Mouse (Mus musculus): Measurements from ENCODE around the gene Ogfod3. TPM values are rescaled to one million over a fixed set of nuclear protein-coding genes. Genes with fewer than 3 reads are reported as not detected.

Ogfod3 gene
- polyA plus RNA-seq, 1 experiment from 2014 or later: 26.2 TPM

DNA sequence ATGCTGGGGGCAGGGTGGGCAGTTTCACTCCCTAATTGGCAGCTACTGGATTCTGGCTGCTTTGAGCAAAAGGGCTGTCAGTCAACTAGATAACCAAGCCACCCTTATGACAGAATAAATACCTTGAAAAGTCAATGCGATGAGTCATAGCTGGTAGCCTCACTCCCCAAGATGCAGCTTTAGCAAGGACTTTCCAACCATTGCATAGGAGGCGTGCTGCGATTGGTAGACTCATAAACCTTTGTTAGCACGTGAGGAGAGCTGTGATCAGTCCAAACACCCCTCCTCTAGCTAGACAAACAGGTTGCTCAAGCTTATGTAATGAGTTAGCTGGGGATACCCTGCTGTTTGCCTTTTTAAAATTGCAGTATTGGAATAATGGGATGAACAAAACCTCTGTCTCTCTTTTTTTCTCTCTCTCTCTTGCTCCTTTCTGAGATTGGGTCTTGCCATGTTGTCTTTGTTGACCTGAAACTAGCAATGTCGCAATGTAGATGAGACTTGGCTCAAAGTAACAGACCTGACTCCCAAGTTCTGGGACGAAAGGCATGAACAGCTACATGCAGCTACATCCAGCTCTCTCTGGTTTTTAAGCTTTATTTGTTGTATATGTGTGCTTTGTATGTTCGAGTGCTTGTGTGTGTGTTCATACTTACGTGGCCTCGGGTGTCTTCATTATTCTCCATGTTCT lies 61.0 kb downstream of the Ogfod3 start:
- no peaks in the 10 kb centered on the region for H3K36me3 ChIP-seq (ENCODE audit: insufficient read depth)
- WGBS: 69% methylated on average over 9 of the region's 9 CpGs
- no peak overlapping the region for H3K27ac ChIP-seq (ENCODE audit: low read depth)
- no peaks in the 10 kb centered on the region for H3K9me3 ChIP-seq (ENCODE audit: low read depth, low read length)
- TF ChIP-seq CTCF (IDR thresholded peaks at IDR 0.05; ENCODE audit: low read depth): no peak
- no peak overlapping the region for H3K4me2 ChIP-seq
- H3K27me3 ChIP-seq (ENCODE audit: insufficient read depth, low read length): no peaks in the 10 kb centered on the region
- no peaks in the 10 kb centered on the region for H3K4me1 ChIP-seq (ENCODE audit: insufficient read depth)
- no peak overlapping the region for H3K4me3 ChIP-seq (ENCODE audit: low read depth, low read length)
- H3K9ac ChIP-seq: no peak overlapping the region
- ATAC-seq (ENCODE audit: insufficient read depth) (no peak), DNase-seq (peak; percentile 3)

DNA sequence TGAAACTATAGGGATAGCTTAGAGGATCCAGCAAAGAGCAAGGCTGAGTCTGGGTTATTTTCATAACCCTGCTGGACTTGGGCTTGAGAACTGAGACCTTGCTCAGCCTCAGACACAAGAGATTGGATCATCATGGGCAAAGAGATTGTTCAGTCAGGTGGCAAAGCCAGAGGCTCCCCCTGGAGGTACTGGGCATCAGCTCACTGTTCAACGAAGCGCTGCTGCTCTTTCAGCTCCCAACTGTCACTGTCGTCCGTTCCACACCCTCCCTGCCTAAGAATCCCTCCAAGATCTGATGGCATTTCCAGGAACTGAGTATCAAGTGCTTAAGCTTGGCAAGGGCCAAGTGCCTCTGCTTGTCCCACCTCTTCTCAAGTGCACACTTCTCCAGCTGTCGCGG lies 65.8 kb downstream of the Ogfod3 start:
- peak; percentile 17 for DNase-seq
- WGBS: 40% methylated on average over 6 of the region's 6 CpGs
- ATAC-seq (ENCODE audit: insufficient read depth): no peak

DNA sequence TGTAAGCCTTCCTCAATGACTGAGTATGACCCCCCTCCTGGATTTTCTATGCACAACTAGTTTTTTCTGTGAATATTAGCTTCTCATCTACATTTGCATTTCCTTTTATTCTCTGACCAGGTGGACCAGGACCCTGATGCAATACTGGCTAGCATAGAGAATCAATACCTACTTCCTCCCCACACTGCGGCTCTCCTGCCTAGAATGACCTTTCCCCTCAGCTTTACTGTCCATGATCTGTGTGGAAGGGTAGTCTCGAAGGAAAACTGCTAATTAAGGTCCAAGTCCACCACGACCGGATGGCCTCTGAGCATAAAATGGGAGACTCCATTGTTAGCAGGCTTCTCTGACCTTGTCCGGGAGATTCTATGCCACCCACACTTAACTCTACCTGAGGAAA lies 66.8 kb downstream of the Ogfod3 start:
- Histone ChIP-seq H3K27ac (ENCODE audit: low read depth) (no peak overlapping the region), H3K4me3 (ENCODE audit: low read depth, low read length) (no peak overlapping the region)
- WGBS: 85% methylated on average over 5 of the region's 5 CpGs

More for the DNA sequence above, 65.8 kb downstream of the Ogfod3 start:
- peak; percentile 39 for TF ChIP-seq CTCF (IDR thresholded peaks at IDR 0.05; ENCODE audit: low read depth)
- Histone ChIP-seq H3K4me2 (no peak overlapping the region), H3K9ac (no peak overlapping the region), H3K36me3 (ENCODE audit: insufficient read depth) (no peaks in the 10 kb centered on the region), H3K27ac (ENCODE audit: low read depth) (no peak overlapping the region), H3K9me3 (ENCODE audit: low read depth, low read length) (no peaks in the 10 kb centered on the region), H3K27me3 (ENCODE audit: insufficient read depth, low read length) (no peaks in the 10 kb centered on the region), H3K4me3 (ENCODE audit: low read depth, low read length) (no peak overlapping the region), H3K4me1 (ENCODE audit: insufficient read depth) (no peaks in the 10 kb centered on the region)

DNA sequence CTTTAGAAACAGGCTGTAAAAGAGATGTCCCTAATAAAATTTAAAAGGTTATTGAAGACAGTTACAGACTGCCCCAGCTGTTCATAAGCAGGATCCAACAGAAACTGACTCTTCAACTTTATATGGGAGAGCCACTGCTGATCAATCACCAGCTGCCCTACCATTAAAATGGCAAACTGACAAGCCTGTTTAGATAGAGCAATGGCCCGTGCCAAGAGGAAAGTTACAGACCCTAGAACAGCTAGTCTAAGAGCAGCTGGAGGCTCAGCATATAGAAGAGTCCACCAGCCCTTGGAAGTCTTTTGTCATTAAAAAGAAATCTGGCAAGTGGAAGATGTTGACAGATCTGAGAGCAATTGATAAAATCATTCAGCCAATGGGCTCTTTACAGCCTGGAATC lies 69.9 kb downstream of the Ogfod3 start:
- no peaks in the 10 kb centered on the region for H3K4me1 ChIP-seq (ENCODE audit: insufficient read depth)
- H3K9ac ChIP-seq: no peak overlapping the region
- no peak for TF ChIP-seq CTCF (IDR thresholded peaks at IDR 0.05; ENCODE audit: low read depth)
- H3K4me2 ChIP-seq: no peak overlapping the region
- ATAC-seq (ENCODE audit: insufficient read depth): peak; percentile 71; the same call in 1 of the 2 replicates
- no peak overlapping the region for H3K4me3 ChIP-seq (ENCODE audit: low read depth, low read length)
- H3K9me3 ChIP-seq (ENCODE audit: low read depth, low read length): no peaks in the 10 kb centered on the region
- peak; percentile 71 for DNase-seq
- WGBS: 11% methylated on average over 1 of the region's 1 CpGs
- H3K27ac ChIP-seq (ENCODE audit: low read depth): no peak overlapping the region
- H3K36me3 ChIP-seq (ENCODE audit: insufficient read depth): no peaks in the 10 kb centered on the region
- no peaks in the 10 kb centered on the region for H3K27me3 ChIP-seq (ENCODE audit: insufficient read depth, low read length)

More for the DNA sequence above, 66.8 kb downstream of the Ogfod3 start:
- TF ChIP-seq CTCF (IDR thresholded peaks at IDR 0.05; ENCODE audit: low read depth): no peak
- DNase-seq (no peak), ATAC-seq (ENCODE audit: insufficient read depth) (no peak)
- Histone ChIP-seq H3K9me3 (ENCODE audit: low read depth, low read length) (no peaks in the 10 kb centered on the region), H3K4me2 (no peak overlapping the region), H3K9ac (no peak overlapping the region), H3K27me3 (ENCODE audit: insufficient read depth, low read length) (no peaks in the 10 kb centered on the region), H3K4me1 (ENCODE audit: insufficient read depth) (no peaks in the 10 kb centered on the region), H3K36me3 (ENCODE audit: insufficient read depth) (no peaks in the 10 kb centered on the region)

DNA sequence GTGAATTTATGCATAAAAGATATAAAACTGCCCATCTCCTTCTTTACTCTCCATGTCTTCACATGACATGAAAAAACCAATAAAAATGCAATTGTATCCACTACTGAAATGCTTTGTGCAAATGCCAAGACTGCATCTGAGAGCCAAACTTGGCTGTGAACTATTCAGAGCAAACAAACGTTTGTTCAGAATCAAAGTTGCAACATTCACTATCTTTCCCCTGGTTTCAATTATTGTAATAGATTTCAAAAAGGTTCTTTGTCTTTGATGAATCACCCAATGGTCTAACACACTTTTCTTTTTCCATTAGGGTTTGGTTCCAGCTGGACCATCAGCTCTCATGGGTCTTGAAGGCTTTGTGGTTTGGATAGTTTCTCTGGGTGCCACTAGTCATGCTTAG lies 74.9 kb downstream of the Ogfod3 start:
- 41% methylated on average over 1 of the region's 1 CpGs for WGBS
- no peak for TF ChIP-seq CTCF (IDR thresholded peaks at IDR 0.05; ENCODE audit: low read depth)
- Histone ChIP-seq H3K4me1 (ENCODE audit: insufficient read depth) (no peaks in the 10 kb centered on the region), H3K27ac (ENCODE audit: low read depth) (no peak overlapping the region), H3K9ac (no peak overlapping the region), H3K4me2 (no peak overlapping the region), H3K9me3 (ENCODE audit: low read depth, low read length) (no peaks in the 10 kb centered on the region), H3K4me3 (ENCODE audit: low read depth, low read length) (no peak overlapping the region), H3K27me3 (ENCODE audit: insufficient read depth, low read length) (no peaks in the 10 kb centered on the region), H3K36me3 (ENCODE audit: insufficient read depth) (no peaks in the 10 kb centered on the region)
- DNase-seq: peak; percentile 47
- ATAC-seq (ENCODE audit: insufficient read depth): no peak

Other genes with a start within 250 kb of the Ogfod3 start
- 82.5 and 89.8 TPM in 2 replicates for gene Csnk1d, start 213.4 kb downstream of the Ogfod3 start, polyA plus RNA-seq (2014; fragmentation: Nextera tagmentation; extraction: Ambion mirVana)
- 0.26 TPM in 1 of 2 replicates, not detected in the other for gene Cd7, start 165.3 kb downstream of the Ogfod3 start, polyA plus RNA-seq (2014; fragmentation: Nextera tagmentation; extraction: Ambion mirVana)
- not detected in 2 replicates for gene Sectm1b, start 141.1 kb downstream of the Ogfod3 start, polyA plus RNA-seq (2014; fragmentation: Nextera tagmentation; extraction: Ambion mirVana)
- 0.30 TPM in 1 of 2 replicates, not detected in the other for gene Sectm1a, start 123.5 kb downstream of the Ogfod3 start, polyA plus RNA-seq (2014; fragmentation: Nextera tagmentation; extraction: Ambion mirVana)
- gene Tex19.2, start 86.0 kb downstream of the Ogfod3 start, polyA plus RNA-seq (2014; fragmentation: Nextera tagmentation; extraction: Ambion mirVana): not detected in 2 replicates
- 0.11 TPM in 1 of 2 replicates, not detected in the other for gene Tex19.1, start 58.6 kb downstream of the Ogfod3 start, polyA plus RNA-seq (2014; fragmentation: Nextera tagmentation; extraction: Ambion mirVana)
- gene Uts2r, start 44.4 kb downstream of the Ogfod3 start, polyA plus RNA-seq (2014; fragmentation: Nextera tagmentation; extraction: Ambion mirVana): not detected in 2 replicates
- gene Hexdc, start 278 bp downstream of the Ogfod3 start, polyA plus RNA-seq (2014; fragmentation: Nextera tagmentation; extraction: Ambion mirVana): 7.4 and 9.4 TPM in 2 replicates
- gene Cybc1, start 24.6 kb upstream of the Ogfod3 start, polyA plus RNA-seq (2014; fragmentation: Nextera tagmentation; extraction: Ambion mirVana): 29.1 and 35.7 TPM in 2 replicates
- gene Narf, start 32.5 kb upstream of the Ogfod3 start, polyA plus RNA-seq (2014; fragmentation: Nextera tagmentation; extraction: Ambion mirVana): 39.6 and 44.7 TPM in 2 replicates
- 11.3 and 11.6 TPM in 2 replicates for gene Foxk2, start 55.3 kb upstream of the Ogfod3 start, polyA plus RNA-seq (2014; fragmentation: Nextera tagmentation; extraction: Ambion mirVana)
- gene Wdr45b, start 149.7 kb upstream of the Ogfod3 start, polyA plus RNA-seq (2014; fragmentation: Nextera tagmentation; extraction: Ambion mirVana): 110 and 111 TPM in 2 replicates
- gene Rab40b, start 183.5 kb upstream of the Ogfod3 start, polyA plus RNA-seq (2014; fragmentation: Nextera tagmentation; extraction: Ambion mirVana): 3.0 and 4.7 TPM in 2 replicates
- 5.6 TPM in 2 replicates for gene Fn3krp, start 216.7 kb upstream of the Ogfod3 start, polyA plus RNA-seq (2014; fragmentation: Nextera tagmentation; extraction: Ambion mirVana)
- gene Fn3k, start 230.2 kb upstream of the Ogfod3 start, polyA plus RNA-seq (2014; fragmentation: Nextera tagmentation; extraction: Ambion mirVana): 0.23 and 0.33 TPM in 2 replicates
- 36.8 and 41.3 TPM in 2 replicates for gene Tbcd, start 247.2 kb upstream of the Ogfod3 start, polyA plus RNA-seq (2014; fragmentation: Nextera tagmentation; extraction: Ambion mirVana)

Measured in lung, embryonic 14.5 days (tissue).